Mouse (Mus musculus) bone marrow, adult 2 months (tissue): ENCODE data around the gene Morc2a. TPM values are rescaled to one million over a fixed set of nuclear protein-coding genes. Genes with fewer than 3 reads are reported as not detected.

ENCODE experiments used
- H3K27ac ChIP-seq: fragments of 200-500 bp; 2 replicates; pipeline ENCODE4 v1.5.1; 2012; ENCODE audit warnings: low read depth, mild to moderate bottlenecking, control low read depth, inconsistent platforms, low read length; ENCODE audit not compliant: control insufficient read depth, poor library complexity, insufficient read depth
- H3K4me1 ChIP-seq: fragments of 200-500 bp; 2 replicates; pipeline ENCODE4 v1.6.1; 2011; ENCODE audit warnings: low read length; ENCODE audit not compliant: control insufficient read depth, insufficient read depth
- H3K4me3 ChIP-seq: fragments of 200-500 bp; replicated peaks from 2 replicates; pipeline ENCODE3; 2011; ENCODE audit warnings: mild to moderate bottlenecking, low read depth, low read length, control low read depth; ENCODE audit not compliant: control insufficient read depth
- CTCF ChIP-seq: fragments of 200-500 bp; IDR thresholded peaks from 2 replicates; pipeline ENCODE4 v1.5.1; 2011; ENCODE audit warnings: low read length, control low read depth; ENCODE audit not compliant: control insufficient read depth, insufficient read depth
- POLR2A ChIP-seq: fragments of 200-500 bp; IDR thresholded peaks from 2 replicates; pipeline ENCODE4 v1.6.1; 2011; ENCODE audit warnings: low read depth, mild to moderate bottlenecking, control low read depth, low read length, borderline replicate concordance; ENCODE audit not compliant: control insufficient read depth
- WGBS: fragments of 180-500 bp; shearing (Covaris S2); methylation state at CpG from one replicate; pipeline ENCODE4 v1.1.7; 2018; 5-methylcytosine and 5-hydroxymethylcytosine counted together
- polyA plus RNA-seq: library from polyadenylated mRNA; stranded (reverse); fragments of >200 nt; gene quantifications from 2 replicates; pipeline ENCODE4 v1.2.4, GENCODE M21; 2011; ENCODE audit warnings: low replicate concordance; ENCODE audit not compliant: missing spikeins, insufficient read depth, insufficient read length

Morc2a gene
- polyA plus RNA-seq, 1 experiment, result 24.9 TPM

DNA sequence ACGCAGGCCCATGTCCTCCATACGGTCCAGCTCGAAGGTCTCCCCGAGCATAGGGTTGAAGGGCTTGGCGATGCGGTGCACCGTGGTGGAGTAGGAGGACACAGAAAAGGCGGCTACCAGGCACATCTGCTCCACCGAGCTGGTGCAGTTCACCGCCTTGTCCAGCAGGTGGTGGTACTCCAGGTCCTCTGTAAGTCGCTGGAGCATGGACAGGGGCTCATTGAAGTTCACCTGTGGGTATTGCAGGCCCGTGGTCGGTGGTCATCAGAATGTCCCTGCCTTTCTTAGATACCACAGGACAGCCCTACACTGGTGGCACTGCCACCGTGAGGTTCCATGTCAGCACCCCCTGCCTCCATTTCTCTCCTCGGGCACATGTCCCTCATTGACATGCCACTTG is 65.5 kb downstream of the Morc2a start:
- no peaks in the 10 kb centered on the region for H3K4me1 ChIP-seq
- peak; percentile 85 for TF ChIP-seq CTCF
- TF ChIP-seq POLR2A, result no peak
- WGBS, result 25% methylated on average over 15 of the region's 15 CpGs
- no peak overlapping the region for H3K4me3 ChIP-seq
- no peak overlapping the region for H3K27ac ChIP-seq

DNA sequence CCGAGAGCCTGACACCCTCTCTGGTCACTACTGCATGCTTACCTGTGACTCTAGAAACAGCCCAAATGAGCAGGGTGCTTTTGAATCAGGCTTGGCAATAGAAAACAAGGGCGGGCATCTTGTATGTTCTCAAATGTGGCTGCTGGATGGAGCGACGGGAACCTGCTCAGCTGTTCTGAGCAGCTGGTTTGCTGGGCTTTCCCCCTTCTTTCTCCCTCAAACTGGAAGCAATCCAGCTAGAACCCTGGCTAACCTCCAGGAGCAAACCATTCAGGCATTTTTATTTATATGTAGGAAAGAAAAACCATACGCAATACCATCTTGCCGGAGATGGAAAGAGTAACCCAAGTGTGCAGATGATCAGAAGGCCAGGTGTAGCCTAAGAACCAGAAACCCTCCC is 67.7 kb downstream of the Morc2a start:
- H3K27ac ChIP-seq, result no peak overlapping the region
- H3K4me3 ChIP-seq, result no peak overlapping the region
- TF ChIP-seq POLR2A (no peak), CTCF (no peak)
- no peaks in the 10 kb centered on the region for H3K4me1 ChIP-seq
- 75% methylated on average over 6 of the region's 6 CpGs for WGBS

GRCm38 (mm10) chr11:3722036-3722435 is 73.0 kb downstream of the Morc2a start:
- H3K4me1 ChIP-seq, result no peaks in the 10 kb centered on the region
- H3K4me3 ChIP-seq, result no peak overlapping the region
- TF ChIP-seq POLR2A (no peak), CTCF (no peak)
- WGBS, result 59% methylated on average over 3 of the region's 3 CpGs
- no peak overlapping the region for H3K27ac ChIP-seq

GRCm38 (mm10) chr11:3722861-3723260 is 73.9 kb downstream of the Morc2a start:
- no peak for TF ChIP-seq CTCF
- TF ChIP-seq POLR2A, result no peak
- H3K27ac ChIP-seq, result no peak overlapping the region
- no peaks in the 10 kb centered on the region for H3K4me1 ChIP-seq
- no peak overlapping the region for H3K4me3 ChIP-seq
- WGBS, result 49% methylated on average over 3 of the region's 3 CpGs

DNA sequence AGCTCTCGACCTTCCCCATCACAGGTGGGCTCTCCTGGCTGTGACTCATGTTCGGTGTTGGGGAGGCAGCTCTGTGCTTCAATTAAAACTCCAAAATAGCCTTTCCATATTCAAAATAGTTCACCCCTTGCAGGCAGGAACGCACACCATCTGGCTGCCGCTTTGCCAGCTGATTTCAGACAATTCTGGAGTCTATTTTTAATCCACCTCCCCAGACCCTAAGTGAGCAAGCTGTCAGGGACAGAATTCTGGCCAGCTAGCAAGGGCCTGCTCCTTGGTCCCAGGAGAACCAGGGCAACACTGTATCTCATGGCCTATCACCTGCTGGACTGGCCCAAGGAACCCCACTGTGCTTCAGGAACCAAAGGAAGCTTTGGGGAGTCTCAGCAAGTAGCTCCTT is 74.9 kb downstream of the Morc2a start:
- no peak overlapping the region for H3K4me3 ChIP-seq
- H3K27ac ChIP-seq, result no peak overlapping the region
- no peaks in the 10 kb centered on the region for H3K4me1 ChIP-seq
- TF ChIP-seq POLR2A, result no peak
- no peak for TF ChIP-seq CTCF
- 74% methylated on average over 4 of the region's 4 CpGs for WGBS

- Histone ChIP-seq H3K4me1 (no peaks in the 10 kb centered on the region), H3K27ac (no peak overlapping the region), H3K4me3 (no peak overlapping the region)
- 58% methylated on average over 5 of the region's 5 CpGs for WGBS
- TF ChIP-seq CTCF (no peak), POLR2A (no peak)
Measured at GRCm38 (mm10) chr11:3724726-3725125, 75.7 kb downstream of the Morc2a start.

GRCm38 (mm10) chr11:3725331-3726054 is 76.5 kb downstream of the Morc2a start:
- no peak overlapping the region for H3K4me3 ChIP-seq
- 68% methylated on average over 10 of the region's 10 CpGs for WGBS
- TF ChIP-seq CTCF (no peak), POLR2A (no peak)
- no peak overlapping the region for H3K27ac ChIP-seq
- H3K4me1 ChIP-seq, result no peaks in the 10 kb centered on the region

- Histone ChIP-seq H3K4me1 (no peaks in the 10 kb centered on the region), H3K27ac (no peak overlapping the region), H3K4me3 (no peak overlapping the region)
- 71% methylated on average over 9 of the region's 9 CpGs for WGBS
- TF ChIP-seq CTCF, result no peak
- no peak for TF ChIP-seq POLR2A
Measured at GRCm38 (mm10) chr11:3727438-3728105, 78.6 kb downstream of the Morc2a start.
